8 mouse cellular contexts compared by ENCODE assay signal in genomic region chr3:138063731-138064329, GRCm38 (mm10). TPM values are rescaled to one million over a fixed set of nuclear protein-coding genes. Genes with fewer than 3 reads are reported as not detected.
DNase-seq lines count a peak whose midpoint lies in the region; ATAC-seq and TF ChIP-seq lines count a peak whose summit lies in the region.

No protein-coding gene starts in this region.

- H3K36me3 ChIP-seq in liver, postnatal 0 days (replicated peaks; ENCODE audit: insufficient read depth, low read length) = no peaks in the 10 kb centered on the region
- no peaks in the 10 kb centered on the region for H3K36me3 ChIP-seq in forebrain, embryonic 16.5 days (ENCODE audit: control insufficient read depth, insufficient read depth)
- H3K36me3 ChIP-seq in intestine, embryonic 15.5 days = no peaks in the 10 kb centered on the region

- no peak overlapping the region for H3K4me2 ChIP-seq in liver, postnatal 0 days (ENCODE audit: low read depth, low read length)
- no peak overlapping the region for H3K4me2 ChIP-seq in forebrain, embryonic 16.5 days (ENCODE audit: low read length)
- H3K4me2 ChIP-seq in intestine, embryonic 15.5 days (replicated peaks) = no peak overlapping the region

- no peaks in the 10 kb centered on the region for H3K9me3 ChIP-seq in liver, postnatal 0 days (ENCODE audit: low read length)
- no peaks in the 10 kb centered on the region for H3K9me3 ChIP-seq in forebrain, embryonic 16.5 days (ENCODE audit: control insufficient read depth, low read length)
- no peaks in the 10 kb centered on the region for H3K9me3 ChIP-seq in intestine, embryonic 15.5 days

- DNase-seq in liver = peak; percentile 54
- no peak for DNase-seq in liver, postnatal 0 days
- peak; percentile 78 for DNase-seq in adrenal gland, postnatal 14 days
- peak; percentile 15 for DNase-seq in right cerebral cortex, postnatal 25 days
- no peak for DNase-seq in thymus, postnatal 25 days
- no peak for DNase-seq in thymus, postnatal 4 days

- no peak for TF ChIP-seq CTCF in liver, postnatal 0 days (IDR thresholded peaks at IDR 0.05; ENCODE audit: low read depth)

- no peak overlapping the region for H3K27ac ChIP-seq in liver, postnatal 0 days (ENCODE audit: low read depth)
- H3K27ac ChIP-seq in forebrain, embryonic 16.5 days (ENCODE audit: low read length) = 0 out of 2 replicates have a peak overlapping the region, but pooled peaks have one; percentile 17
- H3K27ac ChIP-seq in intestine, embryonic 15.5 days = peak overlapping the region; percentile 32; the same call in 1 of the 2 replicates

- H3K4me3 ChIP-seq in liver, postnatal 0 days (ENCODE audit: low read depth, low read length) = no peak overlapping the region
- H3K4me3 ChIP-seq in forebrain, embryonic 16.5 days (replicated peaks; ENCODE audit: low read length) = no peak overlapping the region
- H3K4me3 ChIP-seq in intestine, embryonic 15.5 days (replicated peaks) = no peak overlapping the region

- no peaks in the 10 kb centered on the region for H3K4me1 ChIP-seq in liver, postnatal 0 days (ENCODE audit: insufficient read depth)
- H3K4me1 ChIP-seq in forebrain, embryonic 16.5 days (replicated peaks; ENCODE audit: control insufficient read depth, insufficient read depth, low read length) = peaks cover 25% of the 10 kb centered on the region
- H3K4me1 ChIP-seq in intestine, embryonic 15.5 days (replicated peaks) = peaks cover 16% of the 10 kb centered on the region

- H3K9ac ChIP-seq in liver, postnatal 0 days (replicated peaks) = no peak overlapping the region
- H3K9ac ChIP-seq in forebrain, embryonic 16.5 days (replicated peaks; ENCODE audit: low read depth, low read length) = no peak overlapping the region
- no peak overlapping the region for H3K9ac ChIP-seq in intestine, embryonic 15.5 days

- WGBS in liver, postnatal 0 days (ENCODE audit: insufficient replicate concordance) = 61% methylated on average over 14 of the region's 14 CpGs
- WGBS in forebrain, embryonic 16.5 days = 52% methylated on average over 14 of the region's 14 CpGs
- 48% methylated on average over 14 of the region's 14 CpGs for WGBS in intestine, embryonic 15.5 days

- H3K27me3 ChIP-seq in liver, postnatal 0 days (ENCODE audit: insufficient read depth, low read length) = no peaks in the 10 kb centered on the region
- no peaks in the 10 kb centered on the region for H3K27me3 ChIP-seq in forebrain, embryonic 16.5 days (replicated peaks; ENCODE audit: control insufficient read depth, insufficient read depth, low read length)
- no peaks in the 10 kb centered on the region for H3K27me3 ChIP-seq in intestine, embryonic 15.5 days (replicated peaks)

- TF ChIP-seq EP300 in liver, postnatal 0 days (IDR thresholded peaks at IDR 0.05; ENCODE audit: low read depth) = no peak

- ATAC-seq in liver, postnatal 0 days = no peak
- peak; percentile 56 for ATAC-seq in forebrain, embryonic 16.5 days
- ATAC-seq in intestine, embryonic 15.5 days = peak; percentile 68

RNA-seq across cellular contexts. Expression of gene 1110002E22Rik, which starts 1.0 kb away (rescaled TPM):
- 0.01 and 0.06 TPM in 2 replicates for polyA plus RNA-seq in liver, postnatal 0 days (2015; fragmentation: Nextera tagmentation; extraction: Ambion mirVana)
- 0.04 TPM in 1 of 2 replicates, not detected in the other for total RNA-seq in adrenal gland, postnatal 14 days (2021)
- polyA plus RNA-seq in forebrain, embryonic 16.5 days (2015; fragmentation: Nextera tagmentation; extraction: Ambion mirVana) = 0.24 and 0.32 TPM in 2 replicates
- 0.14 and 0.18 TPM in 2 replicates for polyA plus RNA-seq in intestine, embryonic 15.5 days (2015; fragmentation: Nextera tagmentation; extraction: Ambion mirVana)

RNA-seq across cellular contexts. Expression of gene Gm5105, which starts 3.4 kb away (rescaled TPM):
- not detected in 2 replicates for polyA plus RNA-seq in liver, postnatal 0 days (2015; fragmentation: Nextera tagmentation; extraction: Ambion mirVana)
- total RNA-seq in adrenal gland, postnatal 14 days (2021) = not detected in 2 replicates
- polyA plus RNA-seq in forebrain, embryonic 16.5 days (2015; fragmentation: Nextera tagmentation; extraction: Ambion mirVana) = 0.14 TPM in 1 of 2 replicates, not detected in the other
- polyA plus RNA-seq in intestine, embryonic 15.5 days (2015; fragmentation: Nextera tagmentation; extraction: Ambion mirVana) = 0.24 and 0.31 TPM in 2 replicates

Comparison
In these comparisons a context has a peak if more than half of its experiments do, and no peak if none do; other contexts are left out.
1. DNase-seq: peak in liver (single experiment), adrenal gland, postnatal 14 days (single experiment) and right cerebral cortex, postnatal 25 days (single experiment); none in liver, postnatal 0 days (single experiment), thymus, postnatal 25 days (single experiment) and thymus, postnatal 4 days (single experiment).